Mouse (Mus musculus): ENCODE measurements around the gene Tle4. TPM values are rescaled to one million over a fixed set of nuclear protein-coding genes. Genes with fewer than 3 reads are reported as not detected.

Tle4 gene
- polyA plus RNA-seq, 1 experiment from 2014 or later: 21.1 TPM

DNA sequence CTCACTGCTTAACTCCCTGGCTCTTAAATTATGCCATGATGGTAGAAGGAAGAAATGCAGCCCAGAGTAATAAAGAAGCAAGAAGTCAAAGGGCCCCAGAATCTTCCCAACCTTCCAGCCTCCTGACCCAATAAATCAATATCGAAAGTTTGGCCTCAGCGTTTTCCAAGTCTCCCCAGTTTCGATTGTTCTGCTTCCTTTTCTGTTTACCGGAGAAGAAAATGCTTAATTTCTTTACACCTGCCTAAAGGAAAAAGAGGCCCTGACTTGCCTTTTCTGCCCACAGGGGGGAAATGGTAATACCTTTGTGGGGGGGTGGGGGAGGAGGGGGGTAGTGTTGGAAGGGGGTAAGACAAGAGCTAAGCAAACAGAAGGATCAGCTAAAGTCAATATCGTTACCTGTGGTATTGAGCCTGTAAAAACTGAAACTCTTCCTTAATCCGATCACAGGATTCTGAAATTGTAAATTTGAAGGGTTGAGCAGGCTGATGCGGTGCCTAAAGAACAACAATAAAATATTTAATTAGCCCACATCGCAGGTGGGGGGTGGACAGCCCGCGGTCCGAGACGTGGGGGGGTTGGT is 1.4 kb downstream of the Tle4 start:
- Histone ChIP-seq H3K4me3 (ENCODE audit: low read depth, low read length) (peak overlapping the region; percentile 89), H3K27me3 (ENCODE audit: control insufficient read depth, insufficient read depth, low read length) (no peaks in the 10 kb centered on the region), H3K27ac (ENCODE audit: low read length) (peak overlapping the region; percentile 96), H3K9me3 (ENCODE audit: control insufficient read depth, low read depth, low read length) (no peaks in the 10 kb centered on the region), H3K4me1 (ENCODE audit: control insufficient read depth, insufficient read depth, low read length) (peaks cover 4% of the 10 kb centered on the region; the same call in 1 of the 2 replicates), H3K4me2 (replicated peaks; ENCODE audit: low read depth, low read length) (peak overlapping the region; percentile 54), H3K36me3 (ENCODE audit: control insufficient read depth, insufficient read depth, low read length) (no peaks in the 10 kb centered on the region), H3K9ac (replicated peaks; ENCODE audit: low read depth, low read length) (peak overlapping the region; percentile 90)
- WGBS: under 1% methylated on average over 12 of the region's 12 CpGs
- ATAC-seq (ENCODE audit: insufficient number of reproducible peaks, insufficient read depth, low FRiP score, low read depth): no peak

- H3K27me3 ChIP-seq (ENCODE audit: control insufficient read depth, insufficient read depth, low read length): no peaks in the 10 kb centered on the region
- ATAC-seq (ENCODE audit: insufficient number of reproducible peaks, insufficient read depth, low FRiP score, low read depth): no peak
- WGBS: 19% methylated on average over 11 of the region's 11 CpGs
- peaks cover 4% of the 10 kb centered on the region; the same call in 1 of the 2 replicates for H3K4me1 ChIP-seq (ENCODE audit: control insufficient read depth, insufficient read depth, low read length)
- H3K9me3 ChIP-seq (ENCODE audit: control insufficient read depth, low read depth, low read length): no peaks in the 10 kb centered on the region
- peak overlapping the region; percentile 54 for H3K4me2 ChIP-seq (replicated peaks; ENCODE audit: low read depth, low read length)
- 0 out of 2 replicates have a peak overlapping the region, but pooled peaks have one; percentile 15 for H3K9ac ChIP-seq (replicated peaks; ENCODE audit: low read depth, low read length)
- no peak overlapping the region for H3K27ac ChIP-seq (ENCODE audit: low read length)
- peak overlapping the region; percentile 89 for H3K4me3 ChIP-seq (ENCODE audit: low read depth, low read length)
- peaks cover 5% of the 10 kb centered on the region; the same call in 1 of the 2 replicates for H3K36me3 ChIP-seq (ENCODE audit: control insufficient read depth, insufficient read depth, low read length)
Observed at GRCm38 (mm10) chr19:14595390-14595997, 2.4 kb downstream of the Tle4 start.

DNA sequence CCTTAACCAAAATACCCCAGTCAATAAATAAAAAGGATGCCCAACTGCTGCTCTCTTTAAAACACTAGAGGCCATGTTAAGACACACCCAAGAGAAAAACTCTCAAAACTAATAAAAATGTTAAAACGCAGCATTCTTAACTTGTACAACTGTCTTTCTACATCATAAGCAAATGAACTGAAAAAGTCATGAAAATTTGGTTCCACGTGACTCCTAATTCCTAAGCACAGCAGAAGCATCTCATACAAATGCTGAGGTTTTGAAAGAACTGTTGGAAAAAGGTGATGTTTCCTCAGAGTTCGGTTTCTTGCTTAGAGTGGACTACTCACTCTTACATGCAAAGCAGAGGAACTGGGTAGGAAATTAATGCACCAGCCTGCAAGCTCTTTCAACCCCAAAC is 3.3 kb downstream of the Tle4 start:
- Histone ChIP-seq H3K27me3 (ENCODE audit: control insufficient read depth, insufficient read depth, low read length) (no peaks in the 10 kb centered on the region), H3K27ac (ENCODE audit: low read length) (no peak overlapping the region), H3K4me1 (ENCODE audit: control insufficient read depth, insufficient read depth, low read length) (0 out of 2 replicates have a peak, but pooled peaks cover 7% of the 10 kb centered on the region), H3K4me2 (replicated peaks; ENCODE audit: low read depth, low read length) (peak overlapping the region; percentile 54), H3K9ac (replicated peaks; ENCODE audit: low read depth, low read length) (no peak overlapping the region), H3K36me3 (ENCODE audit: control insufficient read depth, insufficient read depth, low read length) (peaks cover 5% of the 10 kb centered on the region; the same call in 1 of the 2 replicates), H3K9me3 (ENCODE audit: control insufficient read depth, low read depth, low read length) (no peaks in the 10 kb centered on the region), H3K4me3 (ENCODE audit: low read depth, low read length) (peak overlapping the region; percentile 89)
- ATAC-seq (ENCODE audit: insufficient number of reproducible peaks, insufficient read depth, low FRiP score, low read depth): no peak
- 57% methylated on average over 3 of the region's 3 CpGs for WGBS

- Histone ChIP-seq H3K4me1 (ENCODE audit: control insufficient read depth, insufficient read depth, low read length) (peaks cover 24% of the 10 kb centered on the region), H3K9me3 (ENCODE audit: control insufficient read depth, low read depth, low read length) (no peaks in the 10 kb centered on the region), H3K27ac (ENCODE audit: low read length) (no peak overlapping the region), H3K9ac (replicated peaks; ENCODE audit: low read depth, low read length) (no peak overlapping the region), H3K27me3 (ENCODE audit: control insufficient read depth, insufficient read depth, low read length) (no peaks in the 10 kb centered on the region), H3K4me2 (replicated peaks; ENCODE audit: low read depth, low read length) (no peak overlapping the region), H3K4me3 (ENCODE audit: low read depth, low read length) (no peak overlapping the region), H3K36me3 (ENCODE audit: control insufficient read depth, insufficient read depth, low read length) (peaks cover 5% of the 10 kb centered on the region; the same call in 1 of the 2 replicates)
- no peak for ATAC-seq (ENCODE audit: insufficient number of reproducible peaks, insufficient read depth, low FRiP score, low read depth)
- WGBS: 80% methylated on average over 10 of the region's 10 CpGs
Observed at GRCm38 (mm10) chr19:14591809-14592535, 5.9 kb downstream of the Tle4 start.

- Histone ChIP-seq H3K9me3 (ENCODE audit: control insufficient read depth, low read depth, low read length) (no peaks in the 10 kb centered on the region), H3K4me1 (ENCODE audit: control insufficient read depth, insufficient read depth, low read length) (peaks cover 24% of the 10 kb centered on the region), H3K27ac (ENCODE audit: low read length) (no peak overlapping the region), H3K4me2 (replicated peaks; ENCODE audit: low read depth, low read length) (no peak overlapping the region), H3K27me3 (ENCODE audit: control insufficient read depth, insufficient read depth, low read length) (no peaks in the 10 kb centered on the region), H3K4me3 (ENCODE audit: low read depth, low read length) (no peak overlapping the region), H3K9ac (replicated peaks; ENCODE audit: low read depth, low read length) (no peak overlapping the region), H3K36me3 (ENCODE audit: control insufficient read depth, insufficient read depth, low read length) (peaks cover 5% of the 10 kb centered on the region; the same call in 1 of the 2 replicates)
- no peak for ATAC-seq (ENCODE audit: insufficient number of reproducible peaks, insufficient read depth, low FRiP score, low read depth)
- 69% methylated on average over 7 of the region's 7 CpGs for WGBS
Observed at GRCm38 (mm10) chr19:14590154-14590553, 7.7 kb downstream of the Tle4 start.

DNA sequence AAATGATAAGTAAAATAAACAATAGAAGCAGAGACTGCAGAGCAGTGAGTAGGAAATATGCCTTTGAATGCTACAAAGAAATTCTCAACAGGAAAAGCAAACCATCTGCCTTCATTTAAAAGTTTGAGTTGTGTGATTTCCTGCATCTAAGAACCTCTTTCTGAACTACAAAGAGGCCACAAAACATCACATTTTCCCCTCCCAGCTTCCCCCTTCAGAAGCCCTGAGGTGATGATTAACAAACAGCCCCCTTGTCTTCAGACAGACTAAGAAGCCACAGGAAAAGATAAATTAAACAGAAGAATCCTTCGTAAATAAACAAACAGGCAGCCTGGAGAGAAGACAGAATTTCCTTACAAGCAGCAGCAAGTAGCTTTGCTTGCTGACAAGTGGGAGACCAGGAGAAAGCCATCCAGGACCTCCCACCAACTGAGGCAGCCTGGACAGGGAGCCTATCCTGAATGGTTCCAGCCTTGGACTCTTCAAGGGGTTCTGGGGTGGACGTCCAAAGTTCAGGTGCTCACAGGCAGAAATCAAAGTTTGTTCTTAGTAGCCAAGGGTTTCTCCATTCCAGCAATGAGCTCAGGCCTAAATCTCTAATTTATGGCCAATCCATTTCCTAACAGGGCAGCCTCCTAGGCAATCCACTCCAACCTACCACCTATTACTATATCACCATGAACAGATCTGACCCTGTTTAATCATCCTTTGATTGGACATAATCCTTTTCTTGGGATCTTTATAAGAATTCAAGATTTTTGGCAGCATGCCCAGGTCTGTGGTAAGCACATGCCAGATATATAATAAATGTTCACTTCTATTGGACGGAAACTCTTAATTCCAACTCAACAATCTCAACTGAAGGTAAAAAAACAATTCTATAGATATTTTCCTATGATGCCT is 9.4 kb downstream of the Tle4 start:
- peaks cover 5% of the 10 kb centered on the region; the same call in 1 of the 2 replicates for H3K36me3 ChIP-seq (ENCODE audit: control insufficient read depth, insufficient read depth, low read length)
- H3K9me3 ChIP-seq (ENCODE audit: control insufficient read depth, low read depth, low read length): no peaks in the 10 kb centered on the region
- H3K27me3 ChIP-seq (ENCODE audit: control insufficient read depth, insufficient read depth, low read length): no peaks in the 10 kb centered on the region
- no peak overlapping the region; the same call in 1 of the 2 replicates for H3K27ac ChIP-seq (ENCODE audit: low read length)
- H3K4me2 ChIP-seq (replicated peaks; ENCODE audit: low read depth, low read length): no peak overlapping the region
- 15% methylated on average over 3 of the region's 3 CpGs for WGBS
- H3K9ac ChIP-seq (replicated peaks; ENCODE audit: low read depth, low read length): no peak overlapping the region
- no peak overlapping the region for H3K4me3 ChIP-seq (ENCODE audit: low read depth, low read length)
- peaks cover 20% of the 10 kb centered on the region for H3K4me1 ChIP-seq (ENCODE audit: control insufficient read depth, insufficient read depth, low read length)
- 0 out of 2 replicates have a peak, but pooled peaks have one; percentile 56 for ATAC-seq (ENCODE audit: insufficient number of reproducible peaks, insufficient read depth, low FRiP score, low read depth)

DNA sequence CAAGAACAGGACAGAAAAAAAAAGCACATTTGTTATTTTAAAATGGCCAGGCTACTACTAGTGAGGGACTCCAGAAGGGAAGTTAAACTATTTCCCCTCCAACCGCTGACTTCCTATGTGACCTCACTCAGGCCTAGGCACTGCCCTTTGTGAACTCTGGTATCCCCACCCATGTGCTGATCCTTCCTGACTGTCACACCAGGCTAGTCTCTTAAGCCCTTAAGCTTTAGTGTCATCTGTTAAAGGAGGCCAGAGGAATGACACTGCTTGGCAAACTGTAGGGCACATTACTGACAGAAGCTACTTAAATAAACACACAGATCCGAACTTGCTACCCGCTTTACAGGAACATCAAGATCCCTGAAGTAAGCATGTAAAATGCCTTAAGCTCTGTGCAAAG is 11.7 kb downstream of the Tle4 start:
- peaks cover 3% of the 10 kb centered on the region for H3K36me3 ChIP-seq (ENCODE audit: control insufficient read depth, insufficient read depth, low read length)
- peak; percentile 33; the same call in 1 of the 2 replicates for ATAC-seq (ENCODE audit: insufficient number of reproducible peaks, insufficient read depth, low FRiP score, low read depth)
- 57% methylated on average over 3 of the region's 3 CpGs for WGBS

GRCm38 (mm10) chr19:14585731-14586130 is 12.1 kb downstream of the Tle4 start:
- Histone ChIP-seq H3K36me3 (ENCODE audit: control insufficient read depth, insufficient read depth, low read length) (no peaks in the 10 kb centered on the region; the same call in 1 of the 2 replicates), H3K27ac (ENCODE audit: low read length) (no peak overlapping the region), H3K4me1 (ENCODE audit: control insufficient read depth, insufficient read depth, low read length) (peaks cover 20% of the 10 kb centered on the region), H3K9ac (replicated peaks; ENCODE audit: low read depth, low read length) (no peak overlapping the region), H3K9me3 (ENCODE audit: control insufficient read depth, low read depth, low read length) (no peaks in the 10 kb centered on the region), H3K4me2 (replicated peaks; ENCODE audit: low read depth, low read length) (no peak overlapping the region), H3K4me3 (ENCODE audit: low read depth, low read length) (no peak overlapping the region), H3K27me3 (ENCODE audit: control insufficient read depth, insufficient read depth, low read length) (no peaks in the 10 kb centered on the region)
- 0 out of 2 replicates have a peak, but pooled peaks have one; percentile 14 for ATAC-seq (ENCODE audit: insufficient number of reproducible peaks, insufficient read depth, low FRiP score, low read depth)
- WGBS: 72% methylated on average over 4 of the region's 4 CpGs

More for the DNA sequence above, 11.7 kb downstream of the Tle4 start:
- Histone ChIP-seq H3K27me3 (ENCODE audit: control insufficient read depth, insufficient read depth, low read length) (no peaks in the 10 kb centered on the region), H3K4me3 (ENCODE audit: low read depth, low read length) (no peak overlapping the region), H3K27ac (ENCODE audit: low read length) (no peak overlapping the region), H3K4me2 (replicated peaks; ENCODE audit: low read depth, low read length) (no peak overlapping the region), H3K9me3 (ENCODE audit: control insufficient read depth, low read depth, low read length) (no peaks in the 10 kb centered on the region), H3K9ac (replicated peaks; ENCODE audit: low read depth, low read length) (no peak overlapping the region), H3K4me1 (ENCODE audit: control insufficient read depth, insufficient read depth, low read length) (peaks cover 20% of the 10 kb centered on the region)

Measured in stomach, embryonic 14.5 days (tissue).